Mouse (Mus musculus): Measurements from ENCODE around the gene Glis3. TPM values are rescaled to one million over a fixed set of nuclear protein-coding genes. Genes with fewer than 3 reads are reported as not detected.

Gene Glis3
- polyA plus RNA-seq, 1 experiment from 2014 or later, result 0.15 TPM

DNA sequence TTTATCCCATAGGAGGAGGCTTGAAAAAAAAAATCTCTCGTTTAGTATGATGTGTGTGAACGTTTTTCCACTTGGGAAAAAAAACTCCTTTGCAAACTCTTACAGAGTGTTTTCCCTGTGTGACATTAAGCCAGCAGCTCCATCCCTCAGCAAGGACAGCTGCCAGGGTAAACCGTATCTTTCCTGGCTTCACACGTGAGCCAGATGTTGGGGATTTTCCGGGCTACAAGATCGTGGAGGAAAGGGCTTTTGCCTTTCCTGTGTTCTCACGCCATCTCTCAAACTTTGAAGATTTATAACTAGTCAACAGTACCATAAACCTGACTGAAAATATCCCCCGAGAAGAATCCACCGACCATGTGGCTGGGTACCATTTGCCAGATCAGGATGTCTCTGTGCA is 256.9 kb downstream of the Glis3 start:
- no peaks in the 10 kb centered on the region for H3K9me3 ChIP-seq (replicated peaks)
- ATAC-seq (ENCODE audit: insufficient read depth), result no peak
- no peak overlapping the region for H3K4me3 ChIP-seq (replicated peaks)
- no peaks in the 10 kb centered on the region for H3K4me1 ChIP-seq (replicated peaks)
- no peak overlapping the region for H3K27ac ChIP-seq (replicated peaks)
- H3K27me3 ChIP-seq, result no peaks in the 10 kb centered on the region
- no peak overlapping the region for H3K4me2 ChIP-seq
- no peaks in the 10 kb centered on the region for H3K36me3 ChIP-seq (replicated peaks)
- WGBS (ENCODE audit: insufficient replicate concordance), result 22% methylated on average over 9 of the region's 9 CpGs
- H3K9ac ChIP-seq, result no peak overlapping the region

- no peak for ATAC-seq (ENCODE audit: insufficient read depth)
- no peak overlapping the region for H3K4me2 ChIP-seq
- H3K4me3 ChIP-seq (replicated peaks), result no peak overlapping the region
- H3K36me3 ChIP-seq (replicated peaks), result no peaks in the 10 kb centered on the region
- WGBS (ENCODE audit: insufficient replicate concordance), result 63% methylated on average over 5 of the region's 5 CpGs
- no peaks in the 10 kb centered on the region for H3K4me1 ChIP-seq (replicated peaks)
- no peaks in the 10 kb centered on the region for H3K9me3 ChIP-seq (replicated peaks)
- H3K27me3 ChIP-seq, result no peaks in the 10 kb centered on the region
- no peak overlapping the region for H3K27ac ChIP-seq (replicated peaks)
- no peak overlapping the region for H3K9ac ChIP-seq
Measured at GRCm38 (mm10) chr19:28416069-28416468, 263.8 kb downstream of the Glis3 start.

DNA sequence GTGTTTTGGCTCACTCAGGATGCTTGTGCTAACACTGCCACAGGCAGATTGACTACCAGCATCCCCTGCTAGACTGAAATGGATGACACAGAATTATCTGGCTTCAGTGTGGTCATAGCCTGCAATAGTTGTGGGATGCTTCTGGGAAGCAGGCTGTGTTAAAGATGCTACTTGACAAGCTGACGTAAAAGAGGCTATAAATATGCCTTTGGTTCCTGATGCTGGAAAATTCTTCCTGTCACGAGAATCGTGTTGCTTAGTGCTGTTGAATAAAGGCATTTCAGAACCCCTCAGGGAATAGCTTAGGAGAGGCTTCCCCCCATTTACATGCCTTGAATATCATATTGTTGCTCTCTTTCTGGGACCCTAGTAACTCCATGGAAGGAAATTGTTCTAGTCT is 271.1 kb downstream of the Glis3 start:
- H3K4me3 ChIP-seq (replicated peaks), result no peak overlapping the region
- no peaks in the 10 kb centered on the region for H3K27me3 ChIP-seq
- no peaks in the 10 kb centered on the region for H3K4me1 ChIP-seq (replicated peaks)
- ATAC-seq (ENCODE audit: insufficient read depth), result no peak
- no peaks in the 10 kb centered on the region for H3K36me3 ChIP-seq (replicated peaks)
- no peak overlapping the region for H3K4me2 ChIP-seq
- no peak overlapping the region for H3K27ac ChIP-seq (replicated peaks)
- H3K9ac ChIP-seq, result no peak overlapping the region
- no peaks in the 10 kb centered on the region for H3K9me3 ChIP-seq (replicated peaks)
- WGBS (ENCODE audit: insufficient replicate concordance), result 45% methylated on average over 3 of the region's 3 CpGs

DNA sequence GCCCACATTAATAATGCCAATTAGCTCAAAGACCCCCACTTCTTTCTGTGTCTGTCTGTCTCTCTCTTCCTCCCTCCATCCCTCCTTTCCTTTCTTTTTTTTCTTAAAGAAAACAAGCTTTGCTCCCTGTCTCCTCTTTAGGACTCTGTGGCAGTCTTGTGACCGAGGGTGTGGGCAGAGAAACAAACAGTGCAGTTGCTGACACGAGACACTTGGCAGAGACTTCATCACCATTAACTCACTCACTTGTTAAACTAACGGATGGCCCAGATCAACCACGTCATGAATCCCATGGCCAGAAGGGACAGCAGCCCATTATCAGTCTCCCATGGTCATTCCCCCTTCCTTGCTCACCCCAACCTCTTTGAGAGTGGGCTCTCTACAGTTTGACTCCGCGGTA is 276.9 kb downstream of the Glis3 start:
- no peak for ATAC-seq (ENCODE audit: insufficient read depth)
- no peak overlapping the region for H3K4me2 ChIP-seq
- H3K4me3 ChIP-seq (replicated peaks), result no peak overlapping the region
- no peak overlapping the region for H3K27ac ChIP-seq (replicated peaks)
- WGBS (ENCODE audit: insufficient replicate concordance), result 53% methylated on average over 6 of the region's 6 CpGs
- H3K9ac ChIP-seq, result no peak overlapping the region
- H3K27me3 ChIP-seq, result no peaks in the 10 kb centered on the region
- no peaks in the 10 kb centered on the region for H3K4me1 ChIP-seq (replicated peaks)
- no peaks in the 10 kb centered on the region for H3K36me3 ChIP-seq (replicated peaks)
- H3K9me3 ChIP-seq (replicated peaks), result no peaks in the 10 kb centered on the region

DNA sequence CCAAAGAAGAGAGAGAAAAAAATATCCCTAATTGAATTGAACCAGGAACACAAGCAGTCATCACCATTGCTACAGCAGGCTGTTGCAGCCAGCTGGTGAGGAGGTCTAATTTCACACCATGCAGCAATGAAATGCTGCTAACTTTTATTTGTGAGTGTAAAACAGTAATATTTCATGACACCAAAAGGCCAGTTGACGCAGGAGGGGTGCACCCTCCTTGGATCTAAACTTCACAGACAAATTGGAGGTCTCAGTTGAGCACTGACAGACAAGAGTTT is 284.4 kb downstream of the Glis3 start:
- Histone ChIP-seq H3K27ac (replicated peaks) (no peak overlapping the region), H3K4me2 (no peak overlapping the region), H3K4me3 (replicated peaks) (no peak overlapping the region), H3K4me1 (replicated peaks) (no peaks in the 10 kb centered on the region), H3K36me3 (replicated peaks) (no peaks in the 10 kb centered on the region), H3K27me3 (no peaks in the 10 kb centered on the region), H3K9ac (no peak overlapping the region), H3K9me3 (replicated peaks) (no peaks in the 10 kb centered on the region)
- WGBS (ENCODE audit: insufficient replicate concordance), result 62% methylated on average over 1 of the region's 1 CpGs
- ATAC-seq (ENCODE audit: insufficient read depth), result no peak

DNA sequence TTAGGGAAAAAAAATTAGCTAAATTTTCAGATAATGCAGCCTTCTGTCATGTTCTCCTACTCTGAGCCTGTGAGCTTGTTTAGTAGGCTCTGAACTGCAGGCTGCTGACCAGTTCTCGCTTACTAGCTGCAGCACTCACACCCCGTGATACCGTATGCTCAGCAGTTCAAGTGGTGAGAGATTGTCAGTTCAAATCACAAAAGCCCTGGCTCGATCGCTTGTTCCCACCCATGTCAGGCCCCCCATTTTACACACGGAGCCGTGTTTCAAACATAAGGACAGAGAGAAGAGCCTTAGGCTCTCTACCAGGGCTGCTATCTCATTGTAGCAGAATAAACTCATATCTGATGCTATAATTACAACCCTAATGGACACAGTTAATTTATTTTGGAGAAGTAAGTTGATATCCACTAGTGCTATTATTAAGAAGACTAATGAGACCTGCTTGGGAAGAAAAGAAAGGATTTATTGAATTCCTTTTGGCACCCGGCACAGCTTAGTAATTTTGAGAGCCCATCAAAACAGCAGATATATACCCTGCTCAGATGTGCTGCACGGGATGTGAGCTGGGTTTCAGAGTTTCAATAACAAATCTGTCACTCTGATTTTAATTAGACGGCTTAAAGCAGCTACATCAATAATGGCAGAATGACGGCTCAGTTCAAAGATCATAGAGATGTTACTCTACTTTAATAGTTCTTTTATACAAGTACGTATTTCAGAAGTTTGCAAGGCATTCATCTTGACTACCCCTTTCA is 284.9 kb downstream of the Glis3 start:
- 65% methylated on average over 12 of the region's 12 CpGs for WGBS (ENCODE audit: insufficient replicate concordance)
- H3K9ac ChIP-seq, result no peak overlapping the region
- H3K4me1 ChIP-seq (replicated peaks), result no peaks in the 10 kb centered on the region
- H3K36me3 ChIP-seq (replicated peaks), result no peaks in the 10 kb centered on the region
- H3K27ac ChIP-seq (replicated peaks), result no peak overlapping the region
- H3K27me3 ChIP-seq, result no peaks in the 10 kb centered on the region
- no peak overlapping the region for H3K4me2 ChIP-seq
- no peaks in the 10 kb centered on the region for H3K9me3 ChIP-seq (replicated peaks)
- no peak overlapping the region for H3K4me3 ChIP-seq (replicated peaks)
- no peak for ATAC-seq (ENCODE audit: insufficient read depth)

- no peak overlapping the region for H3K4me2 ChIP-seq
- H3K27ac ChIP-seq (replicated peaks), result no peak overlapping the region
- ATAC-seq (ENCODE audit: insufficient read depth), result no peak
- H3K9me3 ChIP-seq (replicated peaks), result no peaks in the 10 kb centered on the region
- no peaks in the 10 kb centered on the region for H3K27me3 ChIP-seq
- 65% methylated on average over 7 of the region's 7 CpGs for WGBS (ENCODE audit: insufficient replicate concordance)
- H3K4me3 ChIP-seq (replicated peaks), result no peak overlapping the region
- no peak overlapping the region for H3K9ac ChIP-seq
- no peaks in the 10 kb centered on the region for H3K4me1 ChIP-seq (replicated peaks)
- H3K36me3 ChIP-seq (replicated peaks), result no peaks in the 10 kb centered on the region
Measured at GRCm38 (mm10) chr19:28393766-28394165, 286.1 kb downstream of the Glis3 start.

DNA sequence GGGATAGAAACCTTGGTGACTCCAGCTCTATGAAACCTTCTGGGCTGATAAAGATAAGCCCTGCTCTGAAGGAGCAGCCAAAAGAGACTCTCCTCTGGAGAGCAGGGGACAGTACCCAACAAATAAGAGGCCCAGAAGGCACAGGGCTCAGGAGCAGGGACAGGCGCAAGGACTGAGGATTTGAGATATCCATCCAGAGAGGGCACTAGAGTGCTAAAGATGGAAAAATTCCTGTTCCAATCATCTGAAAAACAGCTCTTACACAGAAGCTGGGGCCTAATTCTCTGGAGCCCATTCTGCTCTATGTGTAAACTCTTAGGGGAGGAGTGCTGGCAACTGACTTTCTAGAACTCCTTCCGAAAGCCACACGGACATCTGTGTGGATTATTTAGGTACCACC is 287.0 kb downstream of the Glis3 start:
- Histone ChIP-seq H3K4me2 (no peak overlapping the region), H3K36me3 (replicated peaks) (no peaks in the 10 kb centered on the region), H3K4me3 (replicated peaks) (no peak overlapping the region), H3K27ac (replicated peaks) (no peak overlapping the region), H3K9me3 (replicated peaks) (no peaks in the 10 kb centered on the region), H3K27me3 (no peaks in the 10 kb centered on the region), H3K4me1 (replicated peaks) (no peaks in the 10 kb centered on the region), H3K9ac (no peak overlapping the region)
- 83% methylated on average over 3 of the region's 3 CpGs for WGBS (ENCODE audit: insufficient replicate concordance)
- no peak for ATAC-seq (ENCODE audit: insufficient read depth)

DNA sequence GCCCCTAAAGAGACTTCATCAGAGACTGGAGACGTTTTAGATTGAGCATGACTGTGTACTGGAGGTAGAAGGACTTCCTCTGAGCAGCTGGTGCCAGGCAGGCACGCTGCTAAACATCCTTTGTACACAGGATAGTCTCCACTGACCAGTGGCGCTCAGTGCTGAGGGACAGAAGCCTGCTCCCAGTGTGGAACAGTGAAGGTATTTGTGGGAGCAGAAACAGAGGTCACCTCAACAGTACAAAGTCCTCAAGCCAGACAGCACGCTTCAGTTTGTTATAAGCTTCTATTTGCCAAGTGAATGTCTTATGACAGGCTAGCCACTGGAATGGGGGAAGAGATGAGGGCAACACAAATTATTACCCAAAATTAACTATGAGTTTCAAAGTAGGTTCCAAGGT is 289.0 kb downstream of the Glis3 start:
- ATAC-seq (ENCODE audit: insufficient read depth), result no peak
- Histone ChIP-seq H3K4me3 (replicated peaks) (no peak overlapping the region), H3K27me3 (no peaks in the 10 kb centered on the region), H3K4me1 (replicated peaks) (no peaks in the 10 kb centered on the region), H3K9ac (no peak overlapping the region), H3K4me2 (no peak overlapping the region), H3K9me3 (replicated peaks) (no peaks in the 10 kb centered on the region), H3K27ac (replicated peaks) (no peak overlapping the region), H3K36me3 (replicated peaks) (no peaks in the 10 kb centered on the region)
- 45% methylated on average over 4 of the region's 4 CpGs for WGBS (ENCODE audit: insufficient replicate concordance)

DNA sequence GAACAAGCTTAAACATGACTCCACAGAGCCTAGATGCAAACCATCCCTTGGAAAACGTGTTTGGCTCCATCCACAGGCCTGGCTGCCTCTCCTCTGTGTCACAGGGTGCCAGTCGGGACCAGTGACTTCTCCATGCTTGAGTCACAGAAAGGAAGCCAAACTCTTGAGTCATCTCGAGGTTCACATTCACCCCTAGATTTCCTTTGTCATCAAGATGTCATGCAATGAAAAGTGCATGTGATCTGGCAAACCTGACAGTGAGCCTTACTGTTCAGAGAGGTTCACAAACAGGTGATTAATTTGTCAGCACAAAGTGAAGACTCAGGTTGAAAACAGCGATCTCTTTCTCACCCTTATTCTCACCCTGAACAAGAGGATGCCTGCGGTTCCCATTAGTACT is 290.7 kb downstream of the Glis3 start:
- Histone ChIP-seq H3K27me3 (no peaks in the 10 kb centered on the region), H3K4me1 (replicated peaks) (no peaks in the 10 kb centered on the region), H3K9ac (no peak overlapping the region), H3K4me3 (replicated peaks) (no peak overlapping the region), H3K9me3 (replicated peaks) (no peaks in the 10 kb centered on the region), H3K36me3 (replicated peaks) (no peaks in the 10 kb centered on the region), H3K4me2 (no peak overlapping the region), H3K27ac (replicated peaks) (no peak overlapping the region)
- ATAC-seq (ENCODE audit: insufficient read depth), result no peak
- WGBS (ENCODE audit: insufficient replicate concordance), result 38% methylated on average over 5 of the region's 5 CpGs

GRCm38 (mm10) chr19:28383425-28383824 is 296.5 kb downstream of the Glis3 start:
- no peak for ATAC-seq (ENCODE audit: insufficient read depth)
- H3K4me1 ChIP-seq (replicated peaks), result no peaks in the 10 kb centered on the region
- H3K9ac ChIP-seq, result no peak overlapping the region
- H3K4me2 ChIP-seq, result no peak overlapping the region
- H3K9me3 ChIP-seq (replicated peaks), result no peaks in the 10 kb centered on the region
- no peaks in the 10 kb centered on the region for H3K36me3 ChIP-seq (replicated peaks)
- WGBS (ENCODE audit: insufficient replicate concordance), result 62% methylated on average over 5 of the region's 5 CpGs
- no peak overlapping the region for H3K27ac ChIP-seq (replicated peaks)
- H3K4me3 ChIP-seq (replicated peaks), result no peak overlapping the region
- no peaks in the 10 kb centered on the region for H3K27me3 ChIP-seq

DNA sequence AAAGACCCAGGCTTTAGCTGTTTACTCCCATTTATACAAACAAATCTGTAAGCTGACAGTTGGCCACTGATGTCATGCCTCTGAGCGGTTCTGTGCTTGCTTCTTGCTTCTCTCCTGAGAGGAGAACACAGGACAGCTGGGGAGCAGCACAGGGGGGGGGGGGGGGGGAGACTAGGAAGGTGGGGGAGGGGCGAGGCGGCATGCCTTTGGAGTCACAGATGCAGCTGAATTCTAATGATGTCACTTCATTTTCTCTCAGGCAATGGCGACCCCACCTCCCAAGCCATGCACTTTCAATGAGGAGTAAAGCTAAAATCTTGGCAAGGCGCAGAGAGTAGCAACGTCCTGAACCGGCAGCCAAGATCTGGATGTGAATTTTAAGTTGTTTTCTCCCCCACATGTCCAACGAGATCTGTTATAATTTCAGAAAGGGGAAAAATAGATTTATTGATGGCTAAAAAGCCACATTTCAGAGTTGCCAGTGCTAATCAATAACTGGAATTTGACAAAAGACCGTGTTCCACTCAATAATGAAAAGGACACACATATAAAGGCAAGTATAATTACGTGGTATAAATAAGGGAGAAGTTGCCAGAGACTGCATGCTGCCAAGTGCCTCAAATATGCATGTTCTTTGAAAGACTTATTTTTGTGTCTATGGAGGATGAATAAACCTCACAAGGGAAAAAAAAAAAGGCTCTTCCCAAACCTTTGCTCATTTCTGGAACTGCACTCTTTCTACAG is 297.5 kb downstream of the Glis3 start:
- no peak overlapping the region for H3K4me2 ChIP-seq
- no peaks in the 10 kb centered on the region for H3K4me1 ChIP-seq (replicated peaks)
- H3K36me3 ChIP-seq (replicated peaks), result no peaks in the 10 kb centered on the region
- H3K9me3 ChIP-seq (replicated peaks), result no peaks in the 10 kb centered on the region
- 46% methylated on average over 10 of the region's 10 CpGs for WGBS (ENCODE audit: insufficient replicate concordance)
- ATAC-seq (ENCODE audit: insufficient read depth), result no peak
- no peak overlapping the region for H3K27ac ChIP-seq (replicated peaks)
- H3K4me3 ChIP-seq (replicated peaks), result no peak overlapping the region
- H3K9ac ChIP-seq, result no peak overlapping the region
- no peaks in the 10 kb centered on the region for H3K27me3 ChIP-seq
